Mouse (Mus musculus) heart, embryonic 13.5 days (tissue): ENCODE measurements at regions not wholly inside any gene's neighbourhood (a gene's known extent, or its start where the extent isn't known, plus 50 kb on each side); places are given as distances from the start of the nearest gene placed in this dataset.

Source experiments
- ATAC-seq: fragments of 200-750 bp; cut with Nextera tagmentation; 2 replicates; pipeline ENCODE4 v1.8.0; 2017; ENCODE audit warnings: moderate TSS enrichment; ENCODE audit not compliant: insufficient number of reproducible peaks, low FRiP score, low TSS enrichment; ENCODE audit errors: extremely low read depth
- H3K27ac ChIP-seq: fragments of 300-500 bp; sonication (generic); replicated peaks from 2 replicates; pipeline ENCODE4 v1.5.1; 2015; ENCODE audit warnings: moderate library complexity, mild to moderate bottlenecking, inconsistent platforms
- H3K27me3 ChIP-seq: fragments of 300-500 bp; sonication (generic); replicated peaks from 2 replicates; pipeline ENCODE4 v1.6.1; 2015; ENCODE audit warnings: mild to moderate bottlenecking, inconsistent platforms
- H3K36me3 ChIP-seq: fragments of 300-500 bp; sonication (generic); 2 replicates; pipeline ENCODE4 v1.6.1; 2015; ENCODE audit warnings: mild to moderate bottlenecking, inconsistent platforms
- H3K4me1 ChIP-seq: fragments of 300-500 bp; sonication (generic); 2 replicates; pipeline ENCODE4 v1.6.1; 2015; ENCODE audit warnings: inconsistent platforms
- H3K4me2 ChIP-seq: fragments of 300-500 bp; sonication (generic); 2 replicates; pipeline ENCODE4 v1.6.1; 2015; ENCODE audit warnings: inconsistent platforms, mild to moderate bottlenecking, moderate library complexity
- H3K4me3 ChIP-seq: fragments of 300-500 bp; sonication (generic); 2 replicates; pipeline ENCODE4 v1.5.1; 2015; ENCODE audit warnings: moderate library complexity, mild to moderate bottlenecking, inconsistent platforms
- H3K9ac ChIP-seq: fragments of 300-500 bp; sonication (generic); 2 replicates; pipeline ENCODE4 v1.6.1; 2015; ENCODE audit warnings: inconsistent platforms, mild to moderate bottlenecking, moderate library complexity
- H3K9me3 ChIP-seq: fragments of 300-500 bp; sonication (generic); 2 replicates; pipeline ENCODE4 v1.6.1; 2016; ENCODE audit warnings: inconsistent platforms
- WGBS: fragments of 180-500 bp; shearing (Covaris S2); methylation state at CpG from one replicate; pipeline ENCODE4 v1.1.7; 2015; ENCODE audit warnings: mixed read lengths; 5-methylcytosine and 5-hydroxymethylcytosine counted together

DNA sequence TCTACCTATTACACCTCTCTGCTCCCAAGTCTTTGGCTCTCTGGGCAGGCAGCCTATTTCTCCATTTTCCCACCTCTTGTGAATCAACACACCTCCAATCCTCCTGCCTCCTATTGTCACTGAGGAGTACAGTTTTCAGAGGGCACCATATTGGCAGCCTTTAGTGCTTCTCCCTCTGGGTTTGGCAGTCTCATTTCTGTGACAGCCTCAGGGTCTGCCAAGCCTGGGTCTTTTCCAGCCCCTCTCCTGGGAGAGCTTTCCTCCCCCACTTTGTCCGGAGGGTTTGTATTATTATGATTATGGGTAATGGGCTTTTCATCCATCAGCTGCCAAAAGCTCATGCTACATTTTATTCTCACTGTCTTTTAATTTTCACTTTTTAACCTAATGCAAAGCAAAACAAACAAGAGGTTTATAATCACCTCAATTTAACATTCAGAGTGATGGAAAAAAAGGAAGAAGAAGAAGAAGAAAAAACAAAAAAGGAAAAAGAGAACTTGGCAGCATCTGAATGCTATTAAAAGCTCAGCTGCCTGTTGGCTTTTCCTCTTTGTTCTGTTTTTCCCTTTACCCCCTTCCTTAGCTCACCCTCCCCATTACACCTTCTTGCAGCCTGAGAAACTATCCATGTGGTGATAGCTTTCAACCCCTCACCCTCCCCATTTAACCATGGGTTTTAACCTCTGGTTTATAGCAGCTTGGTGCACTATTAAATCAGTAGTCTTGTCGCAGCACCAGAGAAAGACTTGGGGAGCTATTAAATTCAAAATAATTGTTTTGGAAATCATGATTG lies 790.5 kb upstream of the Cdh8 start:
- no peak for ATAC-seq

GRCm38 (mm10) chr8:100193228-100193627 lies 777.0 kb upstream of the Cdh8 start:
- Histone ChIP-seq H3K4me2 (no peak overlapping the region), H3K9ac (no peak overlapping the region), H3K27ac (no peak overlapping the region), H3K4me3 (no peak overlapping the region), H3K27me3 (no peaks in the 10 kb centered on the region), H3K9me3 (no peaks in the 10 kb centered on the region), H3K36me3 (no peaks in the 10 kb centered on the region), H3K4me1 (no peaks in the 10 kb centered on the region)
- WGBS, result 73% methylated on average over 2 of the region's 2 CpGs
- ATAC-seq, result no peak

More for the DNA sequence above, 790.5 kb upstream of the Cdh8 start:
- Histone ChIP-seq H3K4me3 (no peak overlapping the region), H3K36me3 (no peaks in the 10 kb centered on the region), H3K27ac (no peak overlapping the region), H3K27me3 (no peaks in the 10 kb centered on the region), H3K4me2 (no peak overlapping the region), H3K4me1 (no peaks in the 10 kb centered on the region), H3K9me3 (no peaks in the 10 kb centered on the region), H3K9ac (no peak overlapping the region)
- 69% methylated on average over 2 of the region's 2 CpGs for WGBS

DNA sequence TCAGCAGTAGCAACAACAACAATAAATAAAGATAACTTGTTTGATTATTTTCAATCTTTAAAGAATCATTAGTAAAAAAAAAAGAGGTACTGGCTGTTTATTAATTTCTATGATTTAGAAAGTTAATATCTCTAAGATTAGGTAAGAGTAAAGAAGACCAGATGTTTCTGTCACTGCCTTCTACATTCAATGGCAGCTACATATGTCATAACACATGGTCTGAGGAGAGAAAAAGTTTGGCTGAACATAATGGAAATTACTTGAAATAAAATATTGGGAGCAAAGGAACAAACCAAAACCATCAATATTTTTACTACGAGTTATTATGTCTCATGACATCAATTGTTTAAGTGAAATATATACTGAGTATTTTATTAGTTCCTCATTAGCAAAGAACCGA lies 774.4 kb upstream of the Cdh8 start:
- no peak overlapping the region for H3K27ac ChIP-seq
- no peak for ATAC-seq
- H3K4me3 ChIP-seq, result no peak overlapping the region
- no peaks in the 10 kb centered on the region for H3K27me3 ChIP-seq
- no peak overlapping the region for H3K4me2 ChIP-seq
- WGBS, result 62% methylated on average over 2 of the region's 2 CpGs
- H3K9ac ChIP-seq, result no peak overlapping the region
- no peaks in the 10 kb centered on the region for H3K4me1 ChIP-seq
- H3K9me3 ChIP-seq, result no peaks in the 10 kb centered on the region
- H3K36me3 ChIP-seq, result no peaks in the 10 kb centered on the region

GRCm38 (mm10) chr8:100187976-100188375 lies 771.7 kb upstream of the Cdh8 start:
- Histone ChIP-seq H3K9me3 (no peaks in the 10 kb centered on the region), H3K27ac (no peak overlapping the region), H3K4me2 (no peak overlapping the region), H3K9ac (no peak overlapping the region), H3K4me3 (no peak overlapping the region), H3K36me3 (no peaks in the 10 kb centered on the region), H3K27me3 (no peaks in the 10 kb centered on the region), H3K4me1 (no peaks in the 10 kb centered on the region)
- WGBS, result 69% methylated on average over 3 of the region's 3 CpGs
- ATAC-seq, result no peak

- WGBS, result 55% methylated on average over 1 of the region's 1 CpGs
- Histone ChIP-seq H3K4me1 (no peaks in the 10 kb centered on the region), H3K27me3 (no peaks in the 10 kb centered on the region), H3K36me3 (no peaks in the 10 kb centered on the region), H3K9ac (no peak overlapping the region), H3K4me3 (no peak overlapping the region), H3K9me3 (no peaks in the 10 kb centered on the region), H3K4me2 (no peak overlapping the region), H3K27ac (no peak overlapping the region)
- no peak for ATAC-seq
Observed at GRCm38 (mm10) chr8:100176502-100176901, 760.2 kb upstream of the Cdh8 start.

DNA sequence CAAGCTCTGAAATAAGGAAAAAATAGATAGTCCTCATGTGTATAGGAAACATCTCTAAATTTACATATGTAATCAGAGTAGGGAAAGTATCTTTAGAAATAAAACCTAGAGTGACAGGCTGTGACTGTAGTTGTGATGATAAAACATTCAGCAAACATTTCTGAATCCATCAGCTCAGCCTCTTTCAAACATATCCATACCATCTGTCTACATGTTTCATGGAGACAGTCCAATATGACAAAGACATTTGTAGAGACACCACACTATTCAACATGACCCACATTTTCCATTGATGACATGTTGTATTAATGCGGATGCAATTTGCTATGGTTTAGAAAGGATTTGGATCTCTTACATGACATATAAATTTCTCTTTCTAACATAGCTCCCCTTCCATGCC lies 729.1 kb upstream of the Cdh8 start:
- WGBS, result 86% methylated on average over 1 of the region's 1 CpGs
- no peak overlapping the region for H3K9ac ChIP-seq
- H3K27ac ChIP-seq, result no peak overlapping the region
- H3K9me3 ChIP-seq, result 0 out of 2 replicates have a peak, but pooled peaks cover 2% of the 10 kb centered on the region
- no peak for ATAC-seq
- no peak overlapping the region for H3K4me3 ChIP-seq
- no peaks in the 10 kb centered on the region for H3K27me3 ChIP-seq
- no peaks in the 10 kb centered on the region for H3K36me3 ChIP-seq
- no peaks in the 10 kb centered on the region for H3K4me1 ChIP-seq
- H3K4me2 ChIP-seq, result no peak overlapping the region

DNA sequence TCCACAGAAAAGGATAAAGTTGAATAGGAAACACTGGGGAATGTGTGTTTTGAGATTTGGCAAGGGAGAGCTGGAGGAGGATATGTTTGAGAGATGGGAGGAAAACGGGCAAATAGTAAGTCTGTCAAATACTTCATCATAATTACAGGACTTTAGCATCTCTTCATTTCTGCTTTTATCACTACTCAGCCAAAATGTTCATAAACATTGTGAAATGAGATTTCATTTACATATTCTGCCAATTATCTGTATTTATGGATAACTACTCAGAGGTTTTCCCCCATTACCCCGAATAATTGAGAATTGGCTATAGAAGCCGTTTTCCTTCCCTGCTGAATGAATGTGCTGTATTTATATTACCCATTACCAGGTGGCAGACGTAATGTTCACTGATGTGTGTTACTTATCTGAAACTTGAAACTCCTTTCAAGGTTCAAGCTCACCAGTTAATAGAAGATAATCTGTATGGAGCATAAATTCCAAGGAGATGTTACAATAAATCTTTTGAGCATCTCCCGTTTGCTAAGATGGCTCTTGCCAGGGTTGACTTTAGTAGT lies 727.9 kb upstream of the Cdh8 start:
- H3K27ac ChIP-seq, result no peak overlapping the region
- no peak overlapping the region for H3K4me2 ChIP-seq
- H3K27me3 ChIP-seq, result no peaks in the 10 kb centered on the region
- 0 out of 2 replicates have a peak, but pooled peaks cover 2% of the 10 kb centered on the region for H3K9me3 ChIP-seq
- H3K9ac ChIP-seq, result no peak overlapping the region
- no peak overlapping the region for H3K4me3 ChIP-seq
- no peak for ATAC-seq
- H3K36me3 ChIP-seq, result no peaks in the 10 kb centered on the region
- no peaks in the 10 kb centered on the region for H3K4me1 ChIP-seq
- WGBS, result 64% methylated on average over 5 of the region's 5 CpGs

DNA sequence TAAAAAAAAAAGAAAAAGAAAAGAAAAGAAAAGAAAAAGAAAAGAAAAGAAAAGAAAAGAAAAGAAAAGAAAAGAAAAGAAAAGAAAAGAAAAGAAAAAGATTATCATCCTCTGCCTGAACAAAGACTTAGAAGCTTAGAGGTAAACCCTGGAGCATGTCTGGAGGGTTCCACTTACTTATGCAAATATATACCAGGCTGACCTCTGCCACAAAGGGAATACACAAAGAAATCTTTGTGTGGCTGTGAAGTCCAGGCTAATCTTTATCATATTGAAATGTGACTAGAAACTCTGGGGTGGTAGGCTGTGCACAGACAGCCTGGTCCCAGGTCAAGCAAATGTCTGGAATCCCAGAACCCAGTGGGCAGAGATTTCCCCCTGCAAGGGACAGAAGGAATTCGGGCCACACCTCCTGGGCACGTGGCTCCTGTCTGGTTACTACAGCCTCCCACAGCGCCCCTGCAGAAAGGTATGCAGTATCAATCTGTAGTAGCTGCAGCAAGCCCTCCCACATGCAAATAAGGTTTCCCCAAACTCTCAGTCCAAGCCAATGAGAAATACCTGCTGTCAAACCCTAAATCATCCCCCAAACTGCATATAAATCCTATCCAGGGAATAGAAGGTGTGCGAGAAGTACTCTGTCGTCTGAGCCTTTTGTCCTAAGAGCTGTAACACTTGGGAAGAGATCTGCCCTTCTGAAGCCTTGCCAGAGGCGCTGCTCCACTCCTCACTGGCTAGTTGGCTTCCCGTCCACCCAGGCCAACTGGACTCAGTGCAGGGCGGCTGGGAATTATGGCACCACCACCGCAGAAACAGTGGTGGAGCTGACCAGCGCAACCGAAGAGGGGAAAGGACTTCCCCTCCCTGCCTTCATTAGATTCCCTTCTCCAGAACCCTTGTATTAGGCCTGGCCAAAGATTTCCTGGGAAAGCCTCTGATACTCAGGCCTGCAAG lies 688.4 kb upstream of the Cdh8 start:
- Histone ChIP-seq H3K36me3 (no peaks in the 10 kb centered on the region), H3K4me1 (no peaks in the 10 kb centered on the region), H3K4me2 (no peak overlapping the region), H3K27me3 (no peaks in the 10 kb centered on the region), H3K27ac (no peak overlapping the region), H3K4me3 (no peak overlapping the region), H3K9me3 (no peaks in the 10 kb centered on the region), H3K9ac (no peak overlapping the region)
- ATAC-seq, result no peak
- WGBS, result 54% methylated on average over 11 of the region's 11 CpGs

DNA sequence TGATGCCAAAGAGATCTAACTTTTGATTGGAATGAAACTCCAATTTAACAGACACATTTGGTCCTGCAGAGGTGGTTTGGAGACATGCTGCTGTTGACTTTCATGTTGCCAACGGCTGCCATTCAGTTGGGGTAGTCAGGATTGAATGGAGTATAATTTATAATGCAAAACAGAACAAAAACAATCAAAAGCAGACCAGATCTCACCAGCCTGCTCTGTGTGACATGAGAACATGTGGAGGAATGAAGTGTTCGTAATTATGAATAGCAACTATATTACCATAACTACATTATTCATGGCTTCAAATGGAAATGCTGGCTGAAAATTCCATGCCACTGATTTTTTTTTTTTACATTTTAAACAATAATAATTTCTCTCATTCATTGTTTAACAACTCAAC lies 685.7 kb upstream of the Cdh8 start:
- WGBS, result 77% methylated on average over 2 of the region's 2 CpGs
- Histone ChIP-seq H3K9me3 (no peaks in the 10 kb centered on the region), H3K4me3 (no peak overlapping the region), H3K27ac (no peak overlapping the region), H3K9ac (no peak overlapping the region), H3K4me1 (no peaks in the 10 kb centered on the region), H3K36me3 (no peaks in the 10 kb centered on the region), H3K27me3 (no peaks in the 10 kb centered on the region), H3K4me2 (no peak overlapping the region)
- ATAC-seq, result no peak

DNA sequence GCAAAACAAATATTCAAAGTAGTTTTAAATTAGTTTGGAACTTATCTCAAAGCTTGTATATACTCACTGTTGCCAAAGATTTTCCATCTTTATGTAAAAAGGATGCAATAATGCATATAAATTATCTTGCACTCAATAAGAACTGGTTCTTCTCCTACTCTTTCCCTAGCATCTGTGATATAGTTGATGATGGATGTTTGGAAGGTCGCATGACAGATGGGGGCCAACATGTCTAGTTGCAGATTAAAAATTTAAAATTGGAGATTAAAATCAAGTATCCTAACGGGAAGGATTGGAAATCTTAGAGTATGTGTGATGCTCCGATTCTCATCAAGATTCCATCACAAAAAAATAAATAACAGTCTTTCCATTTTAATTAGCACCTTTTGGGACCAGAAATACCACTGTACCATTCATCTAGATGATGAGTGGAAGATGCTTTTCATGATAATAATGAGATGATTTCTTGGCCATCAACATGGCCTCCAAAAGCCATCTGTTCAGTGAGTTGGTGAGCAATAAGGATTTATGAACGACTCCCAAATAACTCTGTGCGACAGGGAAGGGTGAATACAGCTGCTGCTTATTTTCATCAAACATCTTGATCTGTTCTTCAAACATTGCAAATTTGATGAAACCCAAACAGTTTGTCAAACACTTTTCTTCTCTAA lies 655.9 kb upstream of the Cdh8 start:
- Histone ChIP-seq H3K4me3 (no peak overlapping the region), H3K4me1 (no peaks in the 10 kb centered on the region), H3K27ac (no peak overlapping the region), H3K9ac (no peak overlapping the region), H3K9me3 (no peaks in the 10 kb centered on the region), H3K4me2 (no peak overlapping the region), H3K36me3 (no peaks in the 10 kb centered on the region), H3K27me3 (no peaks in the 10 kb centered on the region)
- no peak for ATAC-seq
- WGBS, result 74% methylated on average over 5 of the region's 5 CpGs

GRCm38 (mm10) chr8:100069761-100070160 lies 653.5 kb upstream of the Cdh8 start:
- H3K4me1 ChIP-seq, result no peaks in the 10 kb centered on the region
- no peaks in the 10 kb centered on the region for H3K27me3 ChIP-seq
- H3K4me2 ChIP-seq, result no peak overlapping the region
- H3K9me3 ChIP-seq, result no peaks in the 10 kb centered on the region
- no peaks in the 10 kb centered on the region for H3K36me3 ChIP-seq
- no peak overlapping the region for H3K9ac ChIP-seq
- ATAC-seq, result no peak
- H3K27ac ChIP-seq, result no peak overlapping the region
- H3K4me3 ChIP-seq, result no peak overlapping the region
- 57% methylated on average over 1 of the region's 1 CpGs for WGBS
